Mouse (Mus musculus) cerebellum, postnatal 14 days (tissue): ENCODE results near the gene Il10ra.

ENCODE experiments used
- DNase-seq, 2 experiments: peaks; one replicate each; pipeline ENCODE4 v3.0.0; 2021; ENCODE audit warnings: mixed read lengths in 2 of 2

Gene Il10ra

DNA sequence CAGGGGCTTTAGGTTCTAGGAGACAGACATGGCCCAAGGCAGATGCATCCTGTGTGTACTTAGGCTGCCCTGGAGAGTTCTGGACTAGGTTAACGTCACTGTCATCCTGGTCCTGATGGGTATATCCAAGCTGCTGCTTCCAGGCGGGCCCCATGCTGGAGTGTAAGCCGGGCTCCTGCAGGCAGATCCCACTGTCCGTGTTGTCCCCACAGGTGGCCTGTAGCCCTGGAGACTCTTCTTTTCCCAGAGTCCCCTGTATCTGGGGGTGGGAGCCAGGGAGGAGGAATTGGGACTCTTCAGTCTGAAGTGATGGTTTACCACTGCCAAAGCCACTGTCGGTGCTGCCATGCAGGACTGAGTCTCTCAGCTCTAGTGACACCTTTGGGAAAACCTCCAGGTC lies 13.0 kb downstream of the Il10ra start:
- DNase-seq = no peak

DNA sequence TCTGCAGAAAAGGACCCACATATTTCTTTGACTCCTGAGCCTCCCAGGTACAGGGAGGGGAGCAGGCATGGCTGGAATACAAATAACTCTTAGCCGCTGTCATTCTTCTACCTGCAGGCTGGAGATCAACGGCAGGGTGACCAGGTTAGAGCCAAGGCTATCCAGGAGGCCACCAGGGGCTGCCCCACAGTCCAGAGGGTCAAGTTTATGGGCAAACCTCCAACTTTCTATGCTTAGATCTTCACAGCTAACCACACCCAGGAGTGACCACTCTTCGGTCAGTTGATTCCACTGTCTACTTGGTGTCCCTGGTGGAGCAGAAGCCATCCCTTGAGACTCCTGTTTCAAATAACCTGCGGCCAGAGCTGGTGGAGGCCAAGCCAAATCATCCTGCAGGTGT lies 13.5 kb downstream of the Il10ra start:
- no peak for DNase-seq

- no peak for DNase-seq
Measured at GRCm38 (mm10) chr9:45254605-45255004, 14.3 kb downstream of the Il10ra start.

DNA sequence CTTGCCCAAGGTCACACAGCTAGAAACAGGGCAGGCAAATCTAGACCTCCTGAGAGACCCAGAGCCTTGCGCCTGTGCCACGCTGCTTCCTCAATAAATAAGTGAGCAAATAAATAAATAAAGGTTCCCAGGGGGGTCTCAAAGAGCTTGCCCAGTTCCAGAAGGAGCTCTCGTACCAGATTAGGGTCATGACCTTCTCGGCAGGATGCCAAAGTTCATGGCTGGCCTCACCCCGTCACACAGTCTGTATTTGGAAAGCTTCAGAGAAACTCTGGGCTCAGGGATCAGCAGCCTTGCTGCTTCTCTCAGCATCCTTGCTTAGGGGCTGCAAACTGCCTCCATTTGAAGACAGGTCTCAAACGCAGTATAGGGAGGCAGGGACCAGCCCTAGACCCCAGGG lies 14.9 kb downstream of the Il10ra start:
- peak in 1 of 2 experiments; percentile 33 for DNase-seq

DNA sequence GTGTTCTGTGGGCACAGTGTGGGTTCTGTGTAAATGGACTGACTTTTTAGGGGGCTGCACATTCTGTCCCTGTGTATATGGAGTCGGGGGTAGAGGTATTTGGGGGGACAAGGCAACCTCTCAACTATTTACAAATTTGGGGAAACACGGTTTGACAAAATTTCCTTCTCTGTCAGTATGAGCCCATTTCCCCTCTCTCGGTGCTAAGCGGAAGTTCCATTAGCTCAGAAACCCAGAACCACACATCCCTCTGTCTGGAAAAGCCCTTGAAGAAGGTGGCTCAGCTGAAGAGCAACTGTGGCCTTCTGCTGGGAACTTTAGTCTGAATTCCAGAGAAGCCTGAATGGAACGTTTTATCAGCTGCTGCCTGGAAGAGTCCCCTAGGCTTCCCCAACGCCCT lies 16.6 kb downstream of the Il10ra start:
- no peak for DNase-seq

- DNase-seq = no peak
Measured at GRCm38 (mm10) chr9:45251990-45252389, 17.0 kb downstream of the Il10ra start.

GRCm38 (mm10) chr9:45251281-45251680 lies 17.7 kb downstream of the Il10ra start:
- DNase-seq = no peak

DNA sequence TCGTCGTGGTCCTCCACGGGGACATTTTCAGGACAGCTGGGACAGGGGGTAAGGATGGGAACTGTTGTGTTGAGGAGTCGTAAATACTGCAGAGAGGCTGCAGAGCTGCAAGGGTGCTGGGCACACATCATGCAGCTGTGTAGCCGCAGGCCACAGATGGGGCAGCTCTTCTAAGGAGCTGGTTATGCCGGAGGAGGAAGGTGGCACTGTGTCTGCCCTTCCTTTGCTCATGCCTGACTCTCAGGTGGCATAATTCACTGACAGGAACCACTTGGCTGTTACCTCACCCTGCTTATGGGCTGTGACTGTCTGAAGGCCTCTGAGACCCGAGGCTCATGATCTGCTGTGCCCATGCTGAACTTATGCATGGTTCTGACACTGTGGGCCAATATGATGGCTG lies 18.6 kb downstream of the Il10ra start:
- no peak for DNase-seq

DNA sequence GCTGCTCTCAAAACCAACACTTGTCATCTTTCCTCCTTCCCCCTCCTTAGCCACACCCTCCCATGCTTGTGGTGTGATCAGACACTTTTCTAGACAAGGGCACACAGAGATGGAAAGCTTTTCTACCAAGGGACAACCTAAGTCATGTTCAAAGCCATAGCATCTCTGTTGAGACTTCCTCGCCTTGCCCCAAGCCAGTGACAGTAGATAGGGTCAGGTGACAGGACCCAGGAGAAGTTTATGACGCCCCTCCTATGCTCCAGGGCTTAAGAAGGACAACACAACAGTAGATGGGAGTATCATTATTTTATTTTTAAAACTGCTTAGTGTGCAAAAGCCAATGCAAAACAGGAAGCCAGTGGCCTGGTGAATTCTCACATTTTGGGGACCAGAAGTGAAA lies 21.4 kb downstream of the Il10ra start:
- no peak for DNase-seq

DNA sequence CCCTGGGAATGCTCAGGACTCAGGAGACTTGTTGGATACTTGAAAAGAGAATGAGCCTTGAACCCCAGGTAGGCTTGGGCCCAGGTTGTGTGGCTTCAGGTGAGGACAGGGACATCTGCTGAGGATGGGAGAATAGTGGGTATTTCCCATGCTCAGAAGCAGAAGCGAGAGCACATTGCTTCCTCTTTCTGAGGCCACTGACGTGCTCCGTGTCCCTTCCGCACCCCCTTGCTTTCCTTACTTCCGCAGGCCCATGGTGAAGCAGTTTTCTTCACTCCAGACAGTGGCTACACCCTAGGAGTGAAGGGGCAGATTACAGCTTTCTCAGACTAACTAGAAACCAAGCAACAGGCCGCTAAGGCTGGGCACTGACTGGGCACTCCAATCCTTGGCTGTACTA lies 22.9 kb downstream of the Il10ra start:
- no peak for DNase-seq

GRCm38 (mm10) chr9:45245432-45245831 lies 23.5 kb downstream of the Il10ra start:
- no peak for DNase-seq

DNA sequence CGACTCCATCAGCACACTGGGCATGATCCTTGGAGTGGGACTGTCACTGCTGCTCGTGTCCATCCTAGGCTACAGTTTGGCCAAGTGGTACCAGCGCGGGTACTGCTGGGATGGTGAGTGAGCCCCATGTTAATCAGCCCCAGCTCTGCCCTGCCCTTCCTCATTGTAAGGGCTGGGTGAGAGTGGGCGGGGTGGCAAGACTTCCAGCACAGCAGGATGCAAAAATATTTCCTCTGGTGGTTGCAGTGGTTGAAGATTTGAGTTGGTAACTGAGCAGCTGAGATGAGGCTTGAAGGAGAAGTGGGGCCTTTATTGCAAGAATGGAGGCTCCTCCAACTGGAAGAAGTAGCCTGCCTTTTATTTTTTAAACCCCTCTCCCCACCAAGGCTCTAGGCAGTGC lies 27.6 kb downstream of the Il10ra start:
- DNase-seq = no peak

DNA sequence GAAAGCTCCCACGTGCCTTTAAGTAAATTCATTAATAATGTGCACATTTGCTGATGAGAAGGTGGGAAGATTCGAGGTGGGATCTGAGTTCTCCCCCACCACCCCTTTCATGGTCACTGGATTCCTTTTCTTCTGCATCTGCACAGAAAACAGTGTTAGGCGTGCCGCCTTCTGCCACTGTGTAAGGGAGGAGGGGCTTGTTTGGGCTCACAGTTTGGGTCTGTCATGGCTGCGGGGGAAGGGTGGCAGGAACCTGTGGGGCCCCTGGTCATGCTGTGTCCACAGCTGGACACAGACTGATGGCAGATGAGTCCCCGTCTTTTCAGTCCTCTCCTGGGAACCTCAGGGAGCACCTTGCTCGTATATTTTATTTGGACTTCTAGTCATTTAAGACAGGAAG lies 32.2 kb downstream of the Il10ra start:
- DNase-seq = no peak

DNA sequence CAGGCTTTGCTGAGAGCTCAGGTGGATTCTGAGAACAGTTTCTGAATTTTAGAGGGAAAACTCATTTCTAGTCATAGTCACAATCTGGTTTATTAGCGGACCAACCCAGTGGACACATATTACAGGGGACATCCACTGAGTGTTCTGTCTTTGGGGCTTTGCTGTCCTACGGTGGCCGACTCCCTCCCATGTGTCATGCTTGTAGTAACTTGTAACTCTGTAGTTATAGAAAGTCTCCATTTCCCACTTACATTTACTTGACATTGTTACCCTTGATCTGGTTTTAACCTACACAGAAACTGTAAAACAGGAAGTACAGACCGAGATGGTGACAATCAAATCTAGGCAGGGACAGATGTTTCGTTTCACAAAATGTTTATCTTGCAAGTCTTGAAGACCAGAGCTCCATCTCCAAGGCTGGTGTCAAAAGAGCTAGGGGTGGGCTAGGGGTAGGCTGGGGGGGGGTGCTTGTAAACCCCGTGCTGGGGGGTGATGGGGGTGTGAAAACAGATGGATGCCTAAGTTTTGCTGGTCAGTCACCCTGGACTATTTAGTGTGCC lies 33.2 kb downstream of the Il10ra start:
- DNase-seq = no peak

GRCm38 (mm10) chr9:45229359-45229758 lies 39.6 kb downstream of the Il10ra start:
- DNase-seq = no peak

- peak; percentile 97 to 99 for DNase-seq
Measured at GRCm38 (mm10) chr9:45221567-45221966, 47.4 kb downstream of the Il10ra start.

- DNase-seq = no peak
Measured at GRCm38 (mm10) chr9:45219644-45220043, 49.3 kb downstream of the Il10ra start.

DNA sequence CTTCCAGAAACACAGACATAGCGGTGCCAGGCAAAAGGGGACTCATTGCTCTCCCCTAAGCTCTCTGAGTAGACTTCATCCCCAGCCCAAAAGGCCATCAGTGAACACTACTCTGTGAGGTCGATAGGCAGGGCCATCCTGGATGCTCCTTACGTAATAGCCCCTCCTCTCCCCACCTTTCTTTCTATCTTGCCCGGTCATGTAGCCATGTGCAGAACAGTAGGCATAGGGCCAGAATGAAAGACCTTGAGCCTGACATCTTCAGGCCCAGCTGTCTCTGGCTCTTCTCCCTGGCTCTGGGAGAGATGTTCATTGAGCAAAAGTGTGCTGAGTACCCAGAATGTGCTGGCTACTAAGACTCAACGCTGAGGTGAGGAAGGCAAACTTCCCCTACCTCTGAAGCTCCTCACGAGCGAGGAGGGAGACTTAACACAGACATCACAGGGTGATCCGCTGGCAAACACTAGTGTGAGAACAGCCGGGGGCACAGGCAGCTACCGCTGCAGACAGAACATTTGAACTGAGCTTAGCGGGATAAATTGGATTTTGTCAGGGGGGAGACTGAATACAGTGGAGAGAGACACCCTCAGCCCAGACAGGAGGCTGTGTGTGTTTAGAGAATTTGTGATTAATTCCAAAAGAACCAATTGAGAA lies 53.3 kb downstream of the Il10ra start:
- peak; percentile 38 to 50 for DNase-seq

DNA sequence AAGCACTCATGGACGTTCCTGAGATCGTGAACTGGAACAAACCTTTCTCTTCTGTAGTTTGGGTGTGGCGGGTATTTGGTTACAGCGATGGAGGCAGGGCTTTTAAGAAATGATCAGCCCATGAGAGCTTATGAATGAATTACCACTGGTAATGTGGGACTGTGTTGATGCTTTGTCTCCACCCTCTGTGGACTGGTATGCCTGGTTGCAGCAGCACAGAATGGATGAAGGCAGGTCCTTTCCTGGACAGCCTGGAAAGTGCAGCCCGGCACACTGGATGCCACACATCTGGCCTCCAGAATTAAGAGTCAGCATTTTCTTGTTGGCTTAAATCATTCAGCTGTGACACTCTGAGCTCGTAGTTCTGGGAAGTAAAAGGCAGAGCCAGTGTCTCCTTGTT lies 56.9 kb downstream of the Il10ra start:
- no peak for DNase-seq

DNA sequence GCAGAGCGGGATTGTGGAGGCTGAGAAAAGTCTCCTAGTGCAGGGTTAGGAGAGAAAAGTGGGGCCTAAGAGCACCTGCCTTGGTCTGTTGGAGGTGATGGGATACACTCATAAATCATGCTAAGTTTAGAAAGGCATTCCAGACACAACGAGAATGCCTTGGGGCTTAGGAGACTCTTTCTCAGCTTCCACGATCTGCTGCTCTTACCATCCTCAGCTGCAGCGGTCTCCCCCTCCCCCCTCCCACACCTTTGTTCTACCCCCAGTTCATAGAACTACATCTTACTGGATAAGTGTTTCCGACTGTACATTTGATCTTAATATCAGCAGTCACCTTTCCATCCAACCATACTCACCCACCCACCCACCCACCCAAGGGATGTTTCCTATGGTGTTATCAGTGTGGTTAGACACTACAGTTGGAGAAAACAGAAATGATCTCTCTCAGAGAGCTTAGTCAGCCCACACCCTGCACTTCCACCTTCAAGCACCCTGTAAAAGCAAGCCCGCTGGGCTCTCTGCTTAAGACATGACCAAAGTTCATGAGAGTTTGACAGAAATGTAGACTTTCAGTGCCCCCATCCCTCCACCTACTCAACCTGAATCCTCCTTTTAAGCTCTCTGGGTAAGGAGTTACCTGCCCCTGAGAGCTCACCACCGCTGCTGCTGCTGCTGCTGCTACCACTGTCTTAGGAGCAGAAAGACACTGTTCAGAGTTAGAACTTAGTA lies 61.8 kb downstream of the Il10ra start:
- no peak for DNase-seq

DNA sequence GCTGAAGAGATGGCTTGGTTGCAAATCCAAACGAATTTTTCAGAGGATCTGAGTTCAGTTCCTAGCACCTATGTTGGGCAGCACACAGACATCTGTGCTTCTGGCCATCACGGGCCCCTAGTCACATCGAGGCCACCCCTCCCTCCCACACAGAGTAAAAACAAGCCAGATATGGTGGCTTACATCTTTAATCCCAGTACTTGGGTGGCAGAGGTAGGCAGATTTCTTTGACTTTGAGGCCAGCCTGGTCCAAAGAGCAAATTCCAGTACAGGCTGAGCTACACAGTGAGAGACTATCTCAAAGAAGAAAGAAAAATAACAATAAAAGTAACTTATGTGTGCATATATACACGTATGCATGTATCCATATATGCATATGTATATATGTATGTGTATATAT lies 62.8 kb downstream of the Il10ra start:
- DNase-seq = no peak

GRCm38 (mm10) chr9:45205143-45205542 lies 63.8 kb downstream of the Il10ra start:
- no peak for DNase-seq
